Mouse (Mus musculus): ENCODE results near the gene Ly6g6e. TPM values are rescaled to one million over a fixed set of nuclear protein-coding genes. Genes with fewer than 3 reads are reported as not detected.
A peak's percentile ranks its signal among the peaks of the same experiment; 100 is the strongest.

Gene Ly6g6e
- polyA plus RNA-seq, 1 experiment from 2014 or later = 0.31 TPM

DNA sequence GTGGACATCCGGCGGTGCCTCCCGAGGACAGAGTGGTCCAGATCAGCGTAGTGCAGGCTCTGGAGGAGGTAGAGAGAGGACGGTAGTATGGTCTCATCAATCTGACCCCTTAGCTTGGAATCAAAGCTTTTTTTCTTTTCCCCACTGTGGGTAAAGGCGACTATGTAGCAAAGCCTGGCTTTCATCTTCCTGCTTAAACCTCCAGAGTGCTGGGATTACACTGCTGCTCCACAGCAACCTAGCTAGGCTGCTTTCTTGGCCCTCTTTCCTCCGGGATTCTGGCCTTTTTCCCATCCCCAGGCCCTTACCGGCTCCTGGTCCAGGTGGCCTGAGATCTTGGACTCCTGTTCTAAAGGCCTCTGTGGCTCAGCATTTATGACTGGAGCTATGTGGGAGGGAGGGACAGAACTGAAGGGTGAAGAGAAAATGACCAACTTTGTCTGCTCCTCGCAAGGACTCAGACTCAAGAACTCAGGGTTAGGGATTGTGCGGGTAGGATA is 12.3 kb upstream of the Ly6g6e start:
- WGBS = 33% methylated on average over 10 of the region's 10 CpGs
- peaks cover 35% of the 10 kb centered on the region for H3K4me1 ChIP-seq (replicated peaks)
- H3K27ac ChIP-seq = 0 out of 2 replicates have a peak overlapping the region, but pooled peaks have one; percentile 34
- H3K27me3 ChIP-seq = peaks cover 51% of the 10 kb centered on the region
- H3K4me3 ChIP-seq = peak overlapping the region; percentile 47
- peak overlapping the region; percentile 78 for H3K4me2 ChIP-seq
- no peaks in the 10 kb centered on the region for H3K9me3 ChIP-seq (replicated peaks)
- peaks cover 13% of the 10 kb centered on the region; the same call in 1 of the 2 replicates for H3K36me3 ChIP-seq
- ATAC-seq (replicated peaks; ENCODE audit: insufficient number of reproducible peaks, insufficient read depth, low FRiP score, low read depth) = no peak
- H3K9ac ChIP-seq = 0 out of 2 replicates have a peak overlapping the region, but pooled peaks have one; percentile 34

DNA sequence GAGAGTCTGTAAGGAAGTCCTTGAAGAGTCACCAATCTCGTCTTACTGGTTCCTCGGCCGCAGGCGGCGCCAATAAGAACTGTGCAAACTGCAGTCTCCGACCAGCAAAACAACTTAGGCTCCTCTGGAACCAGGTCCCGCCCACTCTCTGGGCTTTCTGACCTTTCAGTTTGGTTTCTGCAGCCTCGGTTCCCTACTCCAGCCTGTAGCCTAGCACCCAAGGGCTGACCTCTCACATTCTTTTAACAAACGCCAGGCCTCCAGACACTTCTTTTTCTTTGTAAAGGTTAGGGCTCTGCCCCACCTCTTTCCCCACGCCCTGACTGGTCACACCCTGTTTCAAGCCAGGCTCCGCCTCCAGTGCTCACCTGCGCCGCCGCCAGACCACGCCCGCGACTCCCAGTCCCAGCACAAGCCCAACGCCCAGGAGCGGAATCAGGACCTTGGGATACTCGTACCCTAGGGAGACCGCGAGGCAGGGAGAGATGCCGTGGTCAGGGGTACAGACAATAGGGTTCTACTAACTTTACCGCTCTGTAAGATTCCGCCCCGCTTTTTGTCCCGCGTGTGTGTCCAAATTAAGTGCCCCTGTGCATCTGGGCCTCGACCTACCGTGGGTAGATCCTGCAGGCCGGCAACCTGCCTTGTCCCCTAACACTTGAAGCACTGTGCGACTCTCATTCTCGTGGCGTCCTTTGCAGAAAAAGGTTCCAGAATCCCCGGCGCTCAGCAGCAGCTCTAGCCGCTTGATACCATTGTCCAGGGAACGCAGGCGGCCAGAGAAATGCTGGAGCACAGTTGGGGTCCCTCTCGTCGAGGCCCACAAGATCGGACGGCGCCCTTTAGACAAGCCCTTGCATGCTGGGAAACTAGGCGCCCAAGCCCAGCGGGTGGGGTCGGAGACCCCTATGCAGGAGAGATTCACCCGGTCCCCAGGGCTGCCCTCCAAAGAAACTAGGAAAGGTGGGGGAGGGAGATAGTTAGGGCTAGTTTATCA is 11.5 kb upstream of the Ly6g6e start, which contains the start of gene Ly6g6c:
Ly6g6c (plus strand) TSS at position 438 of the 997 bp plus-strand sequence.
- Histone ChIP-seq H3K4me1 (replicated peaks) (peaks cover 30% of the 10 kb centered on the region), H3K4me3 (peak within 1 kb of the TSS; percentile 47), H3K36me3 (peaks cover 13% of the 10 kb centered on the region; the same call in 1 of the 2 replicates), H3K9ac (peak within 1 kb of the TSS; percentile 34), H3K27me3 (peaks cover 51% of the 10 kb centered on the region), H3K27ac (0 out of 2 replicates have a peak within 1 kb of the TSS, but pooled peaks have one; percentile 34), H3K9me3 (replicated peaks) (no peaks in the 10 kb centered on the region), H3K4me2 (peak within 1 kb of the TSS; percentile 78)
- 3% methylated on average over 48 of the region's 48 CpGs for WGBS
- ATAC-seq (replicated peaks; ENCODE audit: insufficient number of reproducible peaks, insufficient read depth, low FRiP score, low read depth) = no peak; the same call in 1 of the 2 replicates

DNA sequence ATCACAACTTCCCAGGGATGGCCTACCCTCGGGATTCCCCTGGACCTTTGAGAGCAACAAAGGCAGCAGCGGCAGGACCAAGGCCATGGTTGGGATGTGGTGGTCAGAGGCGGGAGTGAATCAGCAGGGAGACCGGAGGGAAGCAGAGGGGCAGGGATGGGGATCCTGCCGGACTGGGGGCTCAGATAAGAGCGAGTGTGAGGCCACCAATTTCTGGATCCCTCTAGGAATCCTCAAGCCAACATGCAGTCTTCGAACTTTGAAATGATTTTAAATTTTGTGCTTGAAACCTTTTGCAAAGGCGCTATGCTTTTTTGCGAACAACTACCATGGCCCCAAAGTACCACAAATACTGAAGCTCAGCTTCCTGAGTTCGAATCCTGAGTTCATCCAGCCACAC is 10.6 kb upstream of the Ly6g6e start, which contains the start of gene Mpig6b:
Mpig6b (minus strand) TSS at position 101 of the 400 bp plus-strand sequence.
- WGBS = 44% methylated on average over 10 of the region's 10 CpGs
- H3K9ac ChIP-seq = peak within 1 kb of the TSS; percentile 34

DNA sequence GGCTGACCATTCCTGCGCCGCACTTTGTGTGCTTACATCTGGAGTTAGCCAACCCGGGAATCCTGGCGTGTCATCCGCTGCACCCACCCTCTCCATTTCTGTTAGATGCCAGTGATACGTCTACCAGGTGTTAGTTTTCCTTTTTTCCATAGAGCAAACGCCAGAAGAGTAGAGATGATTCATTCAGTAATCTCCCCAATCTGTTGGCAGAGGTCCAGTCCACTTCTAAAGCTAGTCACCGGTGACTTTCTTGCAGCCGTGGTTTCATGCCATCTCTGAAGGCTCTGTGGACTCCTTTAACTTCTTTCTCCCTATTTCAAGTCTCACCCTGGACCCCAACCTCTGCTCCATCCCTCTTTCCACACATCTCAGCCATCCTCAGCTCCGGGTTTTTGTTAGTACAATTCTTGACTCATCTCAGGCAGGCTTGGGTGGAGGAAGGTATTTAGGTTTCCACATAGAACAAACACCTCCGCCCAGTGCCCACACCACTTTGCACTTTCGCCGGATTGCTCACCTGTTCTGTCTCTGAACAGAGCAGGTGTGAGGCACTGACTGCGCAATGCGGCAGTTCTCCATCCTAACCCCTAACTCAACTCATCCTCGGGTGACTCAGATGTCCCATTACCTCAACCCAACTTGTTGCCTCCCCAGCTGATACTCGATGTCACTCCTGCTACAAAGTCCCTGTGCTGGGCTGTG is 8.3 kb upstream of the Ly6g6e start:
- peaks cover 22% of the 10 kb centered on the region for H3K4me1 ChIP-seq (replicated peaks)
- no peak overlapping the region for H3K4me3 ChIP-seq
- H3K9ac ChIP-seq = no peak overlapping the region
- peaks cover 51% of the 10 kb centered on the region for H3K27me3 ChIP-seq
- no peaks in the 10 kb centered on the region for H3K36me3 ChIP-seq
- ATAC-seq (replicated peaks; ENCODE audit: insufficient number of reproducible peaks, insufficient read depth, low FRiP score, low read depth) = no peak
- H3K9me3 ChIP-seq (replicated peaks) = no peaks in the 10 kb centered on the region
- no peak overlapping the region for H3K4me2 ChIP-seq
- H3K27ac ChIP-seq = no peak overlapping the region
- WGBS = 69% methylated on average over 17 of the region's 17 CpGs

More for the DNA sequence above, 10.6 kb upstream of the Ly6g6e start, which contains the start of gene Mpig6b:
- H3K27me3 ChIP-seq = peaks cover 51% of the 10 kb centered on the region
- peak within 1 kb of the TSS; percentile 47 for H3K4me3 ChIP-seq
- no peaks in the 10 kb centered on the region for H3K9me3 ChIP-seq (replicated peaks)
- ATAC-seq (replicated peaks; ENCODE audit: insufficient number of reproducible peaks, insufficient read depth, low FRiP score, low read depth) = no peak
- H3K4me1 ChIP-seq (replicated peaks) = peaks cover 26% of the 10 kb centered on the region
- H3K4me2 ChIP-seq = peak within 1 kb of the TSS; percentile 78
- H3K36me3 ChIP-seq = peaks cover 8% of the 10 kb centered on the region; the same call in 1 of the 2 replicates
- H3K27ac ChIP-seq = no peak within 1 kb of the TSS

DNA sequence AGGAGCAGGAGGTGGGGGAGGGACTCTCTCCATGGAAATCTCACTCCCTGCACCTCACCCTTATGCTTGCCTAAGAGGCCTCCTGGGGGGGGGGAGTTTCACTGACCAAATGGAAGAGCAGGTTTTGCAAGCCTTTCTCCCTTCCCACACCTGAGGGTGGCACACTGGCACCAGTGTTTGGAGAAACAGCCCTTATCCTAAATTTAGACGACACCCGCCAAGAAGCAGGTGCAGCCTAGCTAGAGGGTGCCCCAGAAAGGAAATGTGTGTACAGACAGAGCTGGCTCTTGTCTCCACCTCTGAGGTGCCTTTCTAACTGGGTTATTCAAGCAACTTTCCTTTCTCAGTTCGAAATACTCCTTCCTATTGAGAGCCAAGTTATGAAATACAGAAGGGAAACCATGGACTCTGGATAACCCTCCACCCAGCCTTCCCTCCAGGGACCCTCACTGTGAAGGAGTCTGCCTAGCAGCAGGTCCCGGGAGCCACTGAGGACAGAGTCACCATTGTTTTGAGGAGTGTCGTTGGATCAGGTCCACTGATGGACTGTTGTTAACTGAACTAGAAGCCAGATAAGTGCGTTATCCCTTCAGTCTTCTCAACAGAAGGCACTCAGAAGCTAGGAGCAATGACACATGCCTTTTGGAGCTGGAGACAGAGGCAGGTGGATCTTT is 6.0 kb upstream of the Ly6g6e start:
- no peak overlapping the region for H3K4me3 ChIP-seq
- H3K9me3 ChIP-seq (replicated peaks) = no peaks in the 10 kb centered on the region
- no peak overlapping the region for H3K9ac ChIP-seq
- no peaks in the 10 kb centered on the region for H3K36me3 ChIP-seq
- 41% methylated on average over 6 of the region's 6 CpGs for WGBS
- H3K27ac ChIP-seq = no peak overlapping the region
- no peak overlapping the region for H3K4me2 ChIP-seq
- H3K27me3 ChIP-seq = peaks cover 34% of the 10 kb centered on the region
- ATAC-seq (replicated peaks; ENCODE audit: insufficient number of reproducible peaks, insufficient read depth, low FRiP score, low read depth) = no peak
- H3K4me1 ChIP-seq (replicated peaks) = peaks cover 6% of the 10 kb centered on the region

DNA sequence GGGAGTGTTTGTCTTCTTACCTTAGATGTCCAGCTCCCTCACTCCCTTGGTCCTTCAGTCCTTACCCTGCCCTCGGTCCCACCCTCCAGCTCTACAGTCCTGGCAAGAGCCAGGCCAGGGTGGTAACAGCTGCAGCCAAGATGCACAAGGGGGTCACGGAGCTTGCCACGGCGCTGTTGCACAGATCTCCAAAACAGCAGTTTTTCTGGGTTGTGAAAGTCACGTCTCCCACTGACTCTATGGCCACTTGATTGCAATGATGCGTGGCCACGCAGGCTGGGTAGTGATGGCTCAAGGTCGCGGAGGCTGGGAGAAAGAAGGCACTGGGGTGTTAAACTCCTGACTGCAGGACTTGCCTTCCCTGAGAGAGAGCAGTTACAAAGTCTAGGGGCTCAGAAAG is 5.2 kb upstream of the Ly6g6e start:
- H3K27ac ChIP-seq = no peak overlapping the region
- H3K36me3 ChIP-seq = no peaks in the 10 kb centered on the region
- no peak overlapping the region for H3K9ac ChIP-seq
- H3K9me3 ChIP-seq (replicated peaks) = no peaks in the 10 kb centered on the region
- peaks cover 27% of the 10 kb centered on the region for H3K27me3 ChIP-seq
- H3K4me2 ChIP-seq = no peak overlapping the region
- WGBS = 70% methylated on average over 9 of the region's 9 CpGs
- H3K4me3 ChIP-seq = no peak overlapping the region
- ATAC-seq (replicated peaks; ENCODE audit: insufficient number of reproducible peaks, insufficient read depth, low FRiP score, low read depth) = no peak
- H3K4me1 ChIP-seq (replicated peaks) = peaks cover 5% of the 10 kb centered on the region

DNA sequence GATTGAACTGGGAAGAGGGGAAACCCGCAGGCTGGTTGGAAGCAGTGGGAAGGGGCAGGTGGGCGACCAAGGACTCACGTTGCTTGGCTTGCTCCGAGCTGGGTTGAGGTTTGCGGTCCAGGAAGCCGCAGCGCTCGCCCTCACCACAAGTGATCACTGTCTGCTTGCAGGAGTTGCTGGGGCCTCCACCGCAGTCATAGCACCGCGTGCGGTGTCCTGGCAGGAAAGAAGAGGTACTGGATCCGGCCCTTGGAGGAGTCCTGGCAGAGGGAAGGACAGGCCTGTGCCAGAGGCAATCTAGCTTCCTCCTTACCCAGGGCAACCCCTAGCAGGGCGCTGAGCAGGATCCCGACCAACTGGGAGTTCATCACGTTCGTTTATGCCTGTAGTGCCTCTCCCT is 2.6 kb upstream of the Ly6g6e start:
- no peak overlapping the region for H3K27ac ChIP-seq
- no peak overlapping the region for H3K4me3 ChIP-seq
- peaks cover 20% of the 10 kb centered on the region for H3K4me1 ChIP-seq (replicated peaks)
- no peaks in the 10 kb centered on the region for H3K36me3 ChIP-seq
- H3K9me3 ChIP-seq (replicated peaks) = no peaks in the 10 kb centered on the region
- peaks cover 2% of the 10 kb centered on the region; the same call in 1 of the 2 replicates for H3K27me3 ChIP-seq
- ATAC-seq (replicated peaks; ENCODE audit: insufficient number of reproducible peaks, insufficient read depth, low FRiP score, low read depth) = no peak
- WGBS = 47% methylated on average over 17 of the region's 17 CpGs
- H3K9ac ChIP-seq = no peak overlapping the region
- no peak overlapping the region for H3K4me2 ChIP-seq

DNA sequence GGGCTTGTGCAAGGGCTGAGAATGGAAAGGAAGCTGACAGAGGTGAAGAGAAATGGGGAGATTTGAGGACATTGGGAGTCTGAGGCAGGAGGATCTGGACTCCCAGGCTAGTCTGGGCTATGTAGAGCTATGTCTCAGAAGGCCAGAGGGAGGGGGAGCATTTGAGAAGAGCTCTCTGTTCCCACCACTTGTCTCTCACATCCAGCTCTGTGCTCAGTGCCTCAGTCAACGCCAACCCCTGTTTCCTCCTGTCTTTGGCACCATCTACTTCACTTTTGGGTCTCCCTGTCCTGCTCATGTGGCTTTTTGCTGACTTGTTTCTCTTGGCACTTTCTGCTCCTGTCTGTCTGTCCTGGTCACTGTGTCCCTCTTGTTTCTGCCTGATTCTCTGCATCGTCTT is 583 bp downstream of the Ly6g6e start:
- no peak for ATAC-seq (replicated peaks; ENCODE audit: insufficient number of reproducible peaks, insufficient read depth, low FRiP score, low read depth)
- Histone ChIP-seq H3K4me1 (replicated peaks) (peaks cover 26% of the 10 kb centered on the region), H3K27me3 (peaks cover 4% of the 10 kb centered on the region; the same call in 1 of the 2 replicates), H3K9ac (peak overlapping the region; percentile 14; the same call in 1 of the 2 replicates), H3K36me3 (no peaks in the 10 kb centered on the region), H3K9me3 (replicated peaks) (no peaks in the 10 kb centered on the region), H3K27ac (peak overlapping the region; percentile 10; the same call in 1 of the 2 replicates), H3K4me3 (peak overlapping the region; percentile 37), H3K4me2 (peak overlapping the region; percentile 59)
- 41% methylated on average over 2 of the region's 2 CpGs for WGBS

DNA sequence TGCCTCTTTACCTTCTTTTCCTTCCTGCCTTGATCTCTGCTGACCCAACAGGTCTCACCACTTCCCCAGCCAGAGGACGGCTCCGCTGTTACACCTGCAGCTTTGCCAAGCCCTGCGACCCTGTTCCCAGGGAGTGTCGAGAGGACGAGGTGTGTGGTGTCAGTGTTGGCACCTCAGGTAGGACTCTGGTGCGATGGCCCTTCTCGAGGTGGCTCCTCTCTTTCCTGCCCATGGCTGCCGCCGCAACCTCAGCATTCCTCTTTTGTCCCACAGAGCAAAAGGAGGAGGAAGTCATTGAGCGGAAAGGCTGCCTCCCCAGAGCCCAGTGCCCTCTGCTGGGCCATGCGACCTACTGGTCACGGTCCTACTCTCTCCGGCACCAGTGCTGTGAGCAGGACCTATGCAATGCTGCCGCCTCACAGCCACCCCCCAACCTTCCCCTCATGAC is 1.1 kb downstream of the Ly6g6e start, which contains the start of gene Ly6g6d:
Ly6g6d (minus strand) TSS at position 280 of the 448 bp plus-strand sequence.
- Histone ChIP-seq H3K4me3 (peak within 1 kb of the TSS; percentile 37), H3K27me3 (peaks cover 4% of the 10 kb centered on the region; the same call in 1 of the 2 replicates), H3K4me2 (peak within 1 kb of the TSS; percentile 59), H3K27ac (peak within 1 kb of the TSS; percentile 10; the same call in 1 of the 2 replicates), H3K9me3 (replicated peaks) (no peaks in the 10 kb centered on the region), H3K36me3 (no peaks in the 10 kb centered on the region), H3K9ac (peak within 1 kb of the TSS; percentile 42), H3K4me1 (replicated peaks) (peaks cover 26% of the 10 kb centered on the region)
- 12% methylated on average over 14 of the region's 14 CpGs for WGBS
- peak; percentile 43; the same call in 1 of the 2 replicates for ATAC-seq (replicated peaks; ENCODE audit: insufficient number of reproducible peaks, insufficient read depth, low FRiP score, low read depth)

DNA sequence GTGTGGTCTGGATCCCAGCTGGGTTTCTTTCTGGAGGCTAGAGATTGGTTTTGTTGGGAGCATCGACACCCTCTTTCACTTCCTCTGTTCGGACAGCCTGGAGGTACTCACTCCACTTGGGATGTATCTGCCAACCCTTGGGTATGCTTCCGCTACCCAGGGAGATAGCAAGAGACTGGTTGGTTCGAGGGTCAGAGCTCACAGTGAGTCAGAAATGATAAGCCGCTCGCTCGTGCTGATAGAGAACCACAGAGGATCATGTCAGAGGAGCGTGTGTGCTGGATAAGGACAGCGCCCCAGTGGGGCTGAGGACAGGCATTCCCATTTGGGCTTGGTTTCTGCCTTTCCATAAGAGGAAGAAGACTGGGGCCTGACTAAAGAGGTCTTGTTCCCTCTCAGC is 3.1 kb downstream of the Ly6g6e start:
- Histone ChIP-seq H3K4me3 (no peak overlapping the region), H3K27me3 (0 out of 2 replicates have a peak, but pooled peaks cover 4% of the 10 kb centered on the region), H3K4me1 (replicated peaks) (peaks cover 26% of the 10 kb centered on the region), H3K27ac (0 out of 2 replicates have a peak overlapping the region, but pooled peaks have one; percentile 8), H3K9me3 (replicated peaks) (no peaks in the 10 kb centered on the region), H3K9ac (no peak overlapping the region), H3K36me3 (no peaks in the 10 kb centered on the region), H3K4me2 (peak overlapping the region; percentile 52)
- 17% methylated on average over 9 of the region's 9 CpGs for WGBS
- ATAC-seq (replicated peaks; ENCODE audit: insufficient number of reproducible peaks, insufficient read depth, low FRiP score, low read depth) = no peak; the same call in 1 of the 2 replicates
